Mouse (Mus musculus) liver, adult 2 months (tissue): ENCODE data around the gene Pcgf6. TPM values are rescaled to one million over a fixed set of nuclear protein-coding genes. Genes with fewer than 3 reads are reported as not detected.

Experiments
- DNase-seq: peaks from one replicate; pipeline ENCODE4 v3.0.0-alpha.2; 2011; ENCODE audit warnings: low read depth, low spot score; ENCODE audit errors: extremely low read depth
- H3K27ac ChIP-seq: fragments of 200-500 bp; replicated peaks from 2 replicates; pipeline ENCODE4 v1.5.1; 2012; ENCODE audit warnings: low read depth, mild to moderate bottlenecking, control low read depth, inconsistent platforms, low read length; ENCODE audit not compliant: insufficient read depth
- H3K27me3 ChIP-seq: fragments of 200-500 bp; 2 replicates; pipeline ENCODE4 v1.6.1; 2012; ENCODE audit warnings: mild to moderate bottlenecking, moderate library complexity, low read length, inconsistent platforms; ENCODE audit not compliant: control insufficient read depth, insufficient read depth
- H3K36me3 ChIP-seq: fragments of 200-500 bp; 2 replicates; pipeline ENCODE4 v1.6.1; 2012; ENCODE audit warnings: low read length, inconsistent platforms; ENCODE audit not compliant: control insufficient read depth, insufficient read depth
- H3K4me1 ChIP-seq: fragments of 200-500 bp; 2 replicates; pipeline ENCODE4 v1.6.1; 2011; ENCODE audit warnings: low read length; ENCODE audit not compliant: control insufficient read depth, insufficient read depth
- H3K4me3 ChIP-seq: fragments of 200-500 bp; 2 replicates; pipeline ENCODE4 v1.5.1; 2011; ENCODE audit warnings: low read depth, mild to moderate bottlenecking, control low read depth, low read length, moderate library complexity; ENCODE audit not compliant: insufficient read depth
- H3K79me2 ChIP-seq: fragments of 200-500 bp; 2 replicates; pipeline ENCODE4 v1.6.1; 2012; ENCODE audit warnings: inconsistent platforms, mild to moderate bottlenecking, low read length, moderate library complexity; ENCODE audit not compliant: control insufficient read depth, insufficient read depth
- H3K9ac ChIP-seq: fragments of 200-500 bp; 2 replicates; pipeline ENCODE4 v1.6.1; 2012; ENCODE audit warnings: low read depth, mild to moderate bottlenecking, control low read depth, inconsistent platforms, low read length
- CTCF ChIP-seq: fragments of 200-500 bp; IDR thresholded peaks from 2 replicates; pipeline ENCODE4 v1.5.1; 2011; ENCODE audit warnings: low read depth, low read length, control low read depth
- POLR2A ChIP-seq: fragments of 200-500 bp; IDR thresholded peaks from 2 replicates; pipeline ENCODE4 v1.6.1; 2011; ENCODE audit warnings: low read length, control low read depth; ENCODE audit not compliant: insufficient read depth; ENCODE audit errors: extremely low read depth
- WGBS: fragments of 180-500 bp; shearing (Covaris S2); methylation state at CpG from one replicate; pipeline ENCODE4 v1.1.7; 2018; 5-methylcytosine and 5-hydroxymethylcytosine counted together
- polyA plus RNA-seq: library from polyadenylated mRNA; depleted of rRNA; stranded (reverse); fragments of >200 nt; gene quantifications from 2 replicates; pipeline ENCODE4 v1.2.3, GENCODE M21; 2012; rRNA removed
- total RNA-seq: library from RNA; depleted of rRNA; stranded (reverse); fragments of >200 nt; gene quantifications from 2 replicates; pipeline ENCODE4 v1.2.3, GENCODE M21; 2014; rRNA removed

Gene Pcgf6
- total RNA-seq = 3.6 and 5.9 TPM in 2 replicates
- 4.6 and 5.0 TPM in 2 replicates for polyA plus RNA-seq

GRCm38 (mm10) chr19:47050271-47051032 lies at the start of gene Pcgf6:
Gene Pcgf6 (minus strand): TSS chr19:47050906.
- peaks cover 4% of the 10 kb centered on the region; the same call in 1 of the 2 replicates for H3K79me2 ChIP-seq
- DNase-seq = peak; percentile 73
- peak within 1 kb of the TSS; percentile 95 for H3K4me3 ChIP-seq
- H3K27ac ChIP-seq = peak within 1 kb of the TSS; percentile 74
- H3K4me1 ChIP-seq = peaks cover 11% of the 10 kb centered on the region
- TF ChIP-seq CTCF = no peak
- peak; percentile 50 for TF ChIP-seq POLR2A
- no peaks in the 10 kb centered on the region for H3K27me3 ChIP-seq
- H3K9ac ChIP-seq = peak within 1 kb of the TSS; percentile 92
- H3K36me3 ChIP-seq = peaks cover 6% of the 10 kb centered on the region; the same call in 1 of the 2 replicates
- under 1% methylated on average over 75 of the region's 75 CpGs for WGBS

- H3K27me3 ChIP-seq = no peaks in the 10 kb centered on the region
- peaks cover 21% of the 10 kb centered on the region for H3K36me3 ChIP-seq
- TF ChIP-seq POLR2A = peak; percentile 77; the same call in 1 of the 2 replicates
- no peak for TF ChIP-seq CTCF
- WGBS = under 1% methylated on average over 56 of the region's 56 CpGs
- peak within 1 kb of the TSS; percentile 61 for H3K4me3 ChIP-seq
- peak; percentile 87 for DNase-seq
- peak within 1 kb of the TSS; percentile 89 for H3K9ac ChIP-seq
- H3K27ac ChIP-seq = peak within 1 kb of the TSS; percentile 97
- H3K4me1 ChIP-seq = peaks cover 12% of the 10 kb centered on the region
- peaks cover 27% of the 10 kb centered on the region; the same call in 1 of the 2 replicates for H3K79me2 ChIP-seq
Observed at GRCm38 (mm10) chr19:47090550-47091156, 39.9 kb upstream of the Pcgf6 start, which contains the start of the genes Usmg5 and Pdcd11. Gene Usmg5 (minus strand): TSS chr19:47090647. Gene Pdcd11 (plus strand): TSS chr19:47090768.

- Histone ChIP-seq H3K4me3 (peak overlapping the region; percentile 61), H3K79me2 (peaks cover 27% of the 10 kb centered on the region; the same call in 1 of the 2 replicates), H3K4me1 (peaks cover 12% of the 10 kb centered on the region), H3K36me3 (peaks cover 24% of the 10 kb centered on the region), H3K27ac (peak overlapping the region; percentile 97), H3K27me3 (no peaks in the 10 kb centered on the region), H3K9ac (peak overlapping the region; percentile 89)
- DNase-seq = peak; percentile 82
- under 1% methylated on average over 36 of the region's 36 CpGs for WGBS
- no peak for TF ChIP-seq CTCF
- no peak for TF ChIP-seq POLR2A
Observed at GRCm38 (mm10) chr19:47089718-47090525, 39.2 kb upstream of the Pcgf6 start.

- H3K4me3 ChIP-seq = no peak overlapping the region
- peaks cover 27% of the 10 kb centered on the region; the same call in 1 of the 2 replicates for H3K79me2 ChIP-seq
- WGBS = 14% methylated on average over 3 of the region's 3 CpGs
- H3K4me1 ChIP-seq = peaks cover 12% of the 10 kb centered on the region
- peak; percentile 78 for DNase-seq
- H3K27me3 ChIP-seq = no peaks in the 10 kb centered on the region
- TF ChIP-seq POLR2A (no peak), CTCF (no peak)
- no peak overlapping the region for H3K9ac ChIP-seq
- H3K27ac ChIP-seq = peak overlapping the region; percentile 19; the same call in 1 of the 2 replicates
- H3K36me3 ChIP-seq = peaks cover 34% of the 10 kb centered on the region
Observed at GRCm38 (mm10) chr19:47088226-47088625, 37.5 kb upstream of the Pcgf6 start.

- H3K9ac ChIP-seq = peak overlapping the region; percentile 98
- DNase-seq = peak; percentile 75
- no peaks in the 10 kb centered on the region for H3K79me2 ChIP-seq
- H3K27ac ChIP-seq = peak overlapping the region; percentile 36
- TF ChIP-seq CTCF (no peak), POLR2A (peak; percentile 47; the same call in 1 of the 2 replicates)
- H3K27me3 ChIP-seq = no peaks in the 10 kb centered on the region
- H3K4me1 ChIP-seq = no peaks in the 10 kb centered on the region
- under 1% methylated on average over 72 of the region's 72 CpGs for WGBS
- peaks cover 10% of the 10 kb centered on the region for H3K36me3 ChIP-seq
- H3K4me3 ChIP-seq = peak overlapping the region; percentile 68
Observed at GRCm38 (mm10) chr19:47067924-47068611, 17.4 kb upstream of the Pcgf6 start.
